Mouse (Mus musculus) limb, embryonic 13.5 days (tissue): ENCODE measurements at regions not wholly inside any gene's neighbourhood (a gene's known extent, or its start where the extent isn't known, plus 50 kb on each side); places are given as distances from the start of the nearest gene placed in this dataset.

Source experiments
- ATAC-seq: fragments of 200-750 bp; cut with Nextera tagmentation; 2 replicates; pipeline ENCODE4 v1.8.0; 2017; ENCODE audit warnings: low read depth, moderate number of reproducible peaks, moderate TSS enrichment; ENCODE audit not compliant: low FRiP score
- H3K27ac ChIP-seq: fragments of 300-500 bp; sonication (generic); 2 replicates; pipeline ENCODE4 v1.5.1; 2015; ENCODE audit warnings: inconsistent platforms, mild to moderate bottlenecking, moderate library complexity
- H3K27me3 ChIP-seq: fragments of 300-500 bp; sonication (generic); 2 replicates; pipeline ENCODE4 v1.6.1; 2015; ENCODE audit warnings: mild to moderate bottlenecking, inconsistent platforms
- H3K36me3 ChIP-seq: fragments of 300-500 bp; sonication (generic); 2 replicates; pipeline ENCODE4 v1.6.1; 2015; ENCODE audit warnings: inconsistent platforms, mild to moderate bottlenecking, moderate library complexity
- H3K4me1 ChIP-seq: fragments of 300-500 bp; sonication (generic); 2 replicates; pipeline ENCODE4 v1.6.1; 2015; ENCODE audit warnings: inconsistent platforms
- H3K4me2 ChIP-seq: fragments of 300-500 bp; sonication (generic); replicated peaks from 2 replicates; pipeline ENCODE4 v1.6.1; 2015; ENCODE audit warnings: inconsistent platforms, mild to moderate bottlenecking, moderate library complexity
- H3K4me3 ChIP-seq: fragments of 300-500 bp; sonication (generic); 2 replicates; pipeline ENCODE4 v1.5.1; 2015; ENCODE audit warnings: moderate library complexity, mild to moderate bottlenecking, inconsistent platforms
- H3K9ac ChIP-seq: fragments of 300-500 bp; sonication (generic); 2 replicates; pipeline ENCODE4 v1.6.1; 2015; ENCODE audit warnings: mild to moderate bottlenecking, inconsistent platforms
- H3K9me3 ChIP-seq: fragments of 300-500 bp; sonication (generic); 2 replicates; pipeline ENCODE4 v1.6.1; 2016; ENCODE audit warnings: inconsistent platforms
- WGBS: fragments of 180-500 bp; shearing (Covaris S2); methylation state at CpG from one replicate; pipeline ENCODE4 v1.1.7; 2015; 5-methylcytosine and 5-hydroxymethylcytosine counted together

GRCm38 (mm10) chr2:78011051-78011800 lies 65.1 kb upstream of the Cwc22 start:
- no peaks in the 10 kb centered on the region for H3K9me3 ChIP-seq
- H3K27me3 ChIP-seq, result no peaks in the 10 kb centered on the region
- no peaks in the 10 kb centered on the region for H3K4me1 ChIP-seq
- WGBS, result 77% methylated on average over 2 of the region's 2 CpGs
- H3K36me3 ChIP-seq, result no peaks in the 10 kb centered on the region
- H3K27ac ChIP-seq, result no peak overlapping the region
- H3K9ac ChIP-seq, result no peak overlapping the region
- H3K4me2 ChIP-seq, result no peak overlapping the region
- ATAC-seq, result no peak
- H3K4me3 ChIP-seq, result no peak overlapping the region

- Histone ChIP-seq H3K9ac (no peak overlapping the region), H3K27me3 (no peaks in the 10 kb centered on the region), H3K36me3 (no peaks in the 10 kb centered on the region), H3K27ac (no peak overlapping the region), H3K4me1 (no peaks in the 10 kb centered on the region), H3K4me3 (no peak overlapping the region), H3K4me2 (no peak overlapping the region), H3K9me3 (no peaks in the 10 kb centered on the region)
- WGBS, result 81% methylated on average over 5 of the region's 5 CpGs
- ATAC-seq, result no peak
These were observed 64.0 kb upstream of the Cwc22 start for GRCm38 (mm10) chr2:78010066-78010690.

GRCm38 (mm10) chr2:78008094-78008493 lies 61.9 kb upstream of the Cwc22 start:
- Histone ChIP-seq H3K27ac (no peak overlapping the region), H3K4me1 (no peaks in the 10 kb centered on the region), H3K36me3 (no peaks in the 10 kb centered on the region), H3K27me3 (no peaks in the 10 kb centered on the region), H3K9me3 (no peaks in the 10 kb centered on the region), H3K9ac (no peak overlapping the region), H3K4me2 (no peak overlapping the region), H3K4me3 (no peak overlapping the region)
- 92% methylated on average over 1 of the region's 1 CpGs for WGBS
- no peak for ATAC-seq

DNA sequence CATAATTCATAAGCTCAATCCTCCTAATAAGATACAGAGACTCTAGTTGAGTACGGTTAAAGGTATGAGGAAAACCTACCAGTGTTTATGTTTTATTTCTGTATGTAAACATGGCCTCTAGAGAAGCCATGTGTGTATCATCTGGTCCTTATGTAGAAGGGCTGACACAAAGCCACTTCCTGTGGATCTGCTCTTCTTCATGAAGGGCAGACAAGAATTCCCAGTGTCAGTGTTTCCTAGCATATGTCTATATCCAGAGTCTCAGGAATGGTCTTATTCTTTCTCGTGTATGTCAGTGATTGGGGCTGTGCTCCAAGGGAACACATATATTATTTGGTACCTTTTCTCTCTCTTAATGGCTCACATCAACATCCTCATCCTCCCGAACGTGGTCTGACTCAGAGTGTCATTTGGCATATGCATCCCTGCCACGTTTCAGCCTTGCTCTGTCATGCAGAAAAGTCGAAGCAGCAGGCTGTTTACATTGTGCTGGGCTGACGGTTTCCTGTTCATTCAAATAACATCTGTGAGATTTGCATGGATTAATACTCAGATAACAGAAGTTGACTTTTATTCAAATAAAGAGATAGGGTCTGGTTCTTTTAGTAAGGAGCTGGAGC lies 59.3 kb upstream of the Cwc22 start:
- Histone ChIP-seq H3K4me1 (no peaks in the 10 kb centered on the region), H3K36me3 (no peaks in the 10 kb centered on the region), H3K27ac (no peak overlapping the region), H3K9me3 (no peaks in the 10 kb centered on the region), H3K9ac (no peak overlapping the region), H3K27me3 (no peaks in the 10 kb centered on the region), H3K4me2 (no peak overlapping the region), H3K4me3 (no peak overlapping the region)
- 69% methylated on average over 7 of the region's 7 CpGs for WGBS
- ATAC-seq, result no peak

DNA sequence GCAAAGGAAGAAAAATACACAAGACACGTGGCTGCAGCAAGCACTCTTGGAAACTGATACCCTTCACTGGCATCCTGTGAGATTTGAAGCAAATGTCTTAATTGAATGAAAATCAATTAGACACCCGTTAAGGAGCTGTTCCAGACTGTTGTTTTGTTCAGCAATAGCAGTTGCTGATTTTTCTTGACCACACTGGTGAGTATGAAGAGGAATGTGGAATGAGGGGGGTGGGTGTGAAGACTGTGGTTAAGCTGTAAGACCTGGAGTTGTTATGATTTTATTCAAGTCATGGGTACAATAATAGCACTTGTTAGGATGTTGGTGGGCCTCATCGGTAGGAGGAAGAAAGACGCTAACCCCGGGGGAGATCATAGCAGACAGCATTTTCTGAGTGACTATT lies 58.3 kb upstream of the Cwc22 start:
- no peak overlapping the region for H3K9ac ChIP-seq
- whole genome bisulfite sequencing, result 73% methylated on average over 5 of the region's 5 CpGs
- H3K36me3 ChIP-seq, result no peaks in the 10 kb centered on the region
- H3K4me2 ChIP-seq, result no peak overlapping the region
- no peak for ATAC-seq
- no peaks in the 10 kb centered on the region for H3K4me1 ChIP-seq
- no peak overlapping the region for H3K4me3 ChIP-seq
- H3K27ac ChIP-seq, result no peak overlapping the region
- no peaks in the 10 kb centered on the region for H3K9me3 ChIP-seq
- H3K27me3 ChIP-seq, result no peaks in the 10 kb centered on the region
